9 mouse cellular contexts compared by ENCODE assay signal in genomic region chr17:56021161-56021910, GRCm38 (mm10). TPM values are rescaled to one million over a fixed set of nuclear protein-coding genes. Genes with fewer than 3 reads are reported as not detected.
DNase-seq lines count a peak whose midpoint lies in the region; ATAC-seq and TF ChIP-seq lines count a peak whose summit lies in the region.
"Had no signal": no experiment of that assay in that cellular context is flagged by ENCODE, and none has a peak within 500 bp of the region (broad histone marks: within the 10 kb centered on the region; RNA-seq: fewer than 3 reads in every experiment).

No protein-coding gene starts in this region.

- peak; percentile 7; the same call in 1 of the 2 replicates for TF ChIP-seq CTCF in kidney, postnatal 0 days (IDR thresholded peaks at IDR 0.05; ENCODE audit: low read depth)

- H3K27me3 ChIP-seq in kidney, postnatal 0 days (ENCODE audit: insufficient read depth, low read length) = no peaks in the 10 kb centered on the region
- H3K27me3 ChIP-seq: liver, embryonic 15.5 days had no signal

- no peak for DNase-seq in kidney, postnatal 0 days (ENCODE audit: low spot score)
- no peak for DNase-seq in kidney, adult 18-20 months
- DNase-seq in layer of hippocampus, adult 9-11 months = peak; percentile 87
- DNase-seq in right cerebral cortex, postnatal 4 days = peak; percentile 7
- DNase-seq in embryo, embryonic 9.5 days (ENCODE audit: extremely low spot score) = no peak
- no peak for DNase-seq in spleen, postnatal 14 days (ENCODE audit: low spot score in 2 of 2)

- no peak overlapping the region for H3K4me2 ChIP-seq in kidney, postnatal 0 days (ENCODE audit: low read length)
- H3K4me2 ChIP-seq: liver, embryonic 15.5 days had no signal

- H3K9me3 ChIP-seq in kidney, postnatal 0 days (replicated peaks; ENCODE audit: low read length) = no peaks in the 10 kb centered on the region
- H3K9me3 ChIP-seq: liver, embryonic 15.5 days had no signal

- ATAC-seq in kidney, postnatal 0 days (replicated peaks; ENCODE audit: low FRiP score, low read depth) = no peak
- peak; percentile 52 for ATAC-seq in common myeloid progenitor, adult 5-6 weeks (replicated peaks; ENCODE audit: low read depth, poor library complexity, severe bottlenecking)
- ATAC-seq in erythroblast, adult 5-6 weeks (replicated peaks; ENCODE audit: low FRiP score, poor library complexity, severe bottlenecking) = no peak

- peaks cover 38% of the 10 kb centered on the region for H3K36me3 ChIP-seq in kidney, postnatal 0 days (ENCODE audit: insufficient read depth, low read length)

- 84% methylated on average over 4 of the region's 4 CpGs for WGBS in kidney, postnatal 0 days

- H3K27ac ChIP-seq in kidney, postnatal 0 days = no peak overlapping the region
- H3K27ac ChIP-seq: liver, embryonic 15.5 days had no signal

- no peak overlapping the region for H3K4me3 ChIP-seq in kidney, postnatal 0 days (replicated peaks; ENCODE audit: low read depth, low read length)
- H3K4me3 ChIP-seq: liver, embryonic 15.5 days had no signal

- H3K4me1 ChIP-seq in kidney, postnatal 0 days (replicated peaks; ENCODE audit: insufficient read depth, low read length) = no peaks in the 10 kb centered on the region; the same call in 1 of the 2 replicates

- no peak overlapping the region for H3K9ac ChIP-seq in kidney, postnatal 0 days (ENCODE audit: low read depth, low read length)
- H3K9ac ChIP-seq: liver, embryonic 15.5 days had no signal

RNA-seq across cellular contexts. Expression of gene Sh3gl1, which starts 15.1 kb away (rescaled TPM):
- polyA plus RNA-seq in kidney, postnatal 0 days (2015; fragmentation: Nextera tagmentation; extraction: Ambion mirVana) = 115 and 129 TPM in 2 replicates
- total RNA-seq in common myeloid progenitor, adult 5-6 weeks (2017) = 27.9 and 30.1 TPM in 2 replicates
- 7.5 and 10.9 TPM in 2 replicates for total RNA-seq in erythroblast, adult 5-6 weeks (2015; ENCODE audit: low replicate concordance)
- 10.0 and 11.4 TPM in 2 replicates for total RNA-seq in erythroblast, adult 5-6 weeks (2017; ENCODE audit: low replicate concordance)

RNA-seq across cellular contexts. Expression of gene Mpnd, which starts 15.8 kb away (rescaled TPM):
- 75.6 and 83.9 TPM in 2 replicates for polyA plus RNA-seq in kidney, postnatal 0 days (2015; fragmentation: Nextera tagmentation; extraction: Ambion mirVana)
- total RNA-seq in common myeloid progenitor, adult 5-6 weeks (2017) = 33.4 and 70.7 TPM in 2 replicates
- total RNA-seq in erythroblast, adult 5-6 weeks (2015; ENCODE audit: low replicate concordance) = 3.3 and 5.4 TPM in 2 replicates
- 6.1 and 7.8 TPM in 2 replicates for total RNA-seq in erythroblast, adult 5-6 weeks (2017; ENCODE audit: low replicate concordance)

RNA-seq across cellular contexts. Expression of gene Stap2, which starts 16.0 kb away (rescaled TPM):
- 21.8 and 22.0 TPM in 2 replicates for polyA plus RNA-seq in kidney, postnatal 0 days (2015; fragmentation: Nextera tagmentation; extraction: Ambion mirVana)
- total RNA-seq in common myeloid progenitor, adult 5-6 weeks (2017) = 0.53 TPM in 1 of 2 replicates, not detected in the other
- total RNA-seq in erythroblast, adult 5-6 weeks (2015; ENCODE audit: low replicate concordance) = not detected in 2 replicates
- total RNA-seq in erythroblast, adult 5-6 weeks (2017; ENCODE audit: low replicate concordance) = 1.3 TPM in 1 of 2 replicates, not detected in the other

RNA-seq across cellular contexts. Expression of gene Chaf1a, which starts 18.9 kb away (rescaled TPM):
- polyA plus RNA-seq in kidney, postnatal 0 days (2015; fragmentation: Nextera tagmentation; extraction: Ambion mirVana) = 11.1 and 11.2 TPM in 2 replicates
- 33.6 and 35.6 TPM in 2 replicates for total RNA-seq in common myeloid progenitor, adult 5-6 weeks (2017)
- total RNA-seq in erythroblast, adult 5-6 weeks (2015; ENCODE audit: low replicate concordance) = 6.1 and 16.3 TPM in 2 replicates
- 18.5 and 25.2 TPM in 2 replicates for total RNA-seq in erythroblast, adult 5-6 weeks (2017; ENCODE audit: low replicate concordance)

RNA-seq across cellular contexts. Expression of gene Fsd1, which starts 35.0 kb away (rescaled TPM):
- 6.7 and 7.2 TPM in 2 replicates for polyA plus RNA-seq in kidney, postnatal 0 days (2015; fragmentation: Nextera tagmentation; extraction: Ambion mirVana)
- total RNA-seq in common myeloid progenitor, adult 5-6 weeks (2017) = not detected in 2 replicates
- total RNA-seq in erythroblast, adult 5-6 weeks (2015; ENCODE audit: low replicate concordance) = not detected in 2 replicates
- total RNA-seq in erythroblast, adult 5-6 weeks (2017; ENCODE audit: low replicate concordance) = not detected in 2 replicates

Comparison
In these comparisons a context has a peak if more than half of its experiments do, and no peak if none do; other contexts are left out.
1. DNase-seq: peak in layer of hippocampus, adult 9-11 months (single experiment) and right cerebral cortex, postnatal 4 days (single experiment); none in kidney, postnatal 0 days (single experiment), kidney, adult 18-20 months (single experiment), embryo, embryonic 9.5 days (single experiment) and spleen, postnatal 14 days (0 of 2).